Mouse (Mus musculus) layer of hippocampus, postnatal 25 days (tissue): ENCODE measurements around the gene Cnpy3. TPM values are rescaled to one million over a fixed set of nuclear protein-coding genes. Genes with fewer than 3 reads are reported as not detected.
A peak's percentile ranks its signal among the peaks of the same experiment; 100 is the strongest.
"Not testable (repeated sequence)": the region's sequence is repeated elsewhere in the genome, so short reads cannot be mapped to it uniquely, and the experiment has no call there.

ENCODE experiments used
- DNase-seq, 2 experiments: peaks; one replicate each; pipeline ENCODE4 v3.0.0; 2022; ENCODE audit warnings: mixed read lengths in 2 of 2, low spot score in 1 of 2; ENCODE audit errors: extremely low spot score in 1 of 2
- total RNA-seq, 2 experiments: library from RNA; stranded (reverse); gene quantifications; 2 replicates each; pipeline ENCODE4 v1.2.3; 2021

The Cnpy3 gene
- total RNA-seq, 2 experiments from 2014 or later, result 62.3 to 68.2 TPM

DNA sequence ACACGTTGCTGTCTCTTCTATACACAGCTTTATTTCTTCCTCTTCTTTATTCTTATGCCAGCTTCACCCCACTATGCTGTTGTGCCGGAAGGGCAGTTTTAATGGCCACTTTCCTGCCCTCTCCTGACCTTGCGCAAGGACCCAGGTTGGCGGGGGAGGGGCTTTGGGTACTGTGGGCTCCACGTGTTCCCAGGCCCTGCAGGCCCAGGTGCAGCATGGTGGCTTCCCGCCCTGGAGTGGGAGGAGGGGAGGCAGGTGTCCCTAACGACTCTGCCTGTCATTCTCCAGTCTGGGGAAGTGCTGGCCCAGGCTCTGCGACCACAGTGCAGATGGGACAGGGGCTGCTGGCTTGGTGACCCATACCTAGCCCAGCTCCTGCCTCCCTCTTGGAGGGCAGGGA lies 15.9 kb upstream of the Cnpy3 start:
- no peak for DNase-seq

- DNase-seq, result not testable (repeated sequence)
Measured at GRCm38 (mm10) chr17:46764916-46765315, 12.9 kb upstream of the Cnpy3 start.

- DNase-seq, result no peak
Measured at GRCm38 (mm10) chr17:46763544-46763943, 11.5 kb upstream of the Cnpy3 start, which contains the start of gene Ptcra. Gene Ptcra, minus strand, starts transcription at chr17:46763712.

DNA sequence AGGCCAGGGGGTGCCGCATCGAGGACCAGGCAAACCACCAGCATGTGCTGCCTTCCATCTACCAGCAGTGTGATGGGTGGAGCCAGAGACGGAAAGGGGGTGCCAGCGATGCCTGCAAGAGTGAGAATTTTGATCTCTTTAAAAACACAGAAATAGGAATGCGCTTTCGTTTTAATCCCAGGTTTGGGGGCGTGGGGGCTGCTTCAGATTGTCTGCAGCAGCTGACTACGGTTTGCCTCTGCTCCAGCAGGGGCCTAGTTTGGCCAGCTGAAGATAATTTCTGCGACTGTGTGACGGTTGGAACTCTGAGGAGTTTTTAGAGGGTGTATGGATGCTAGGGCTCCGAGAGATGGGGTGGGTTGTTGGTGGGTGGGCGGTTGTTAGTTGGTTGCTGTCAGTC lies 6.7 kb upstream of the Cnpy3 start:
- no peak for DNase-seq

DNA sequence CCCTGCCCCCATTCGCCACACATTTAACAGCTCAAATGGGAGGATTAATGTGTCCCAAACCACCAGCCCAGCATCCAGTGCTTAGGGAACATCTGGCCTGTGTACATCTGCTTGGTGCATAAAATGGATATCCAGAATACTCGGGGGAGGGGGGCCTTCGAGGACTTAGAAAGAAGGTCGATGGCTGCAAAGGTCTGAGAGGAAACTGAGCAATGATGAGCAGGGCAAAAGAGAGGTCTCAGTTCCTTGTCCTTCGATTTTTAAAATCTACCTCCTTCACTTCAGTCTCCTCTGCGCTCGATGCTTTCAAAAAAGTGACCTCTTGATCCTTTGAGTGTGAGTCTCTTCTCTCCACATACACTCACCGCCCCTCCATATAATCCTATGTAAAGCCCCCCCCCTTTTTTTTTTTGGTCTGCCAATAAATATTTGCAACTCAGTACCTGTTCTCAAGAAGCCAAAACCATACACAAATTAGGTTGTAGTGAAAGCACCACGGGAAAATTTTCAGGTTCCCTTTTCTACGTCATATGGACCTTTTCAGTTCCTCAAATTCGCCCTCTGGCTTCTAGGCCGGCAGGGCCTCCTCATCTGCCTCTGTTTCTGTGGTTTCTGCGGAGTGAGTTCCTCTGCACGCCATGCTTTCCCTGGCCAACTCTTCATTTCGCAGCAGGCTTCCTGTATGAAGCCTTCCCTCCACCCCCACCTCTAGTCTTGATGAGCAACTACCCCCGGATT lies 789 bp downstream of the Cnpy3 start:
- no peak for DNase-seq

DNA sequence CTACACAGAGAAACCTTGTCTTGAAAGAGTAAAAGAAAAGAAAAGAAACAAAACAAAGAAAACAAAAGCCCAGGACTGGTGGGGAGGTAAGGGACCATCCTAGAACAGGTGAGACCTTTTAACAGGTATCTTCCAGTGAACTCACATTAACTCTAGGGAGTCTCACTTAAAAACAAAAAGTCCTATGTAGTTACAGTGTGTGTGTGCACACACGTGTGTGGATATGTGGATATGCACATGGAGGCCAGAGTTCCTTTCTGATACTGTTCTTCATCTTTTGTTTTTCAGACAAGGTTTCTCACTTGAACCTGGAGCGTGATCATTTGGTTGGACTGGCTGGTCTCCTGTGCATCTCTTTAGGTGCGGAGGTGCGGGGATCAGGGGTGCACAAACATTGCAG lies 1.4 kb downstream of the Cnpy3 start:
- DNase-seq, result no peak

GRCm38 (mm10) chr17:46749282-46749681 lies 2.7 kb downstream of the Cnpy3 start:
- no peak for DNase-seq

- no peak for DNase-seq
Measured at GRCm38 (mm10) chr17:46747806-46748205, 4.2 kb downstream of the Cnpy3 start.

DNA sequence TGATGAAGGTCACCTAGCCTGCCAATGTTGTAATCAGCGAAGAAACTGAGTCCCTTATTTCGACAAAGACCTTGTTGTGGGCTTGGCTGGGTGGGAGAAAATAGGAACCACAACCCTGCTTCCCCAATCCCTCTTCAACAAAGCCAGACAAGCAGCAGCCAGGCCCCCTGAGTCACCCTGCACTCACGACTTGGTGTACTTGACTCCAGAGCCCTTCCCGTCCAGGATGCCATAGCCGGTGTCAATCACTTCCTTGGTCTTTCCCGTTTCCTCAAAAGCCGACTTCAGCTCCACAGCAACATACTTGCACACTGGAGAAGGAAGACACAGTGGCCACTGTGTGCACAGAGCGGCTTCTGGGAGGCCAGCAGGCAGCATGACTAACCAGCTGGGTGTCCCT lies 4.8 kb downstream of the Cnpy3 start:
- DNase-seq, result no peak

GRCm38 (mm10) chr17:46745506-46745905 lies 6.5 kb downstream of the Cnpy3 start:
- no peak for DNase-seq

GRCm38 (mm10) chr17:46742986-46743385 lies 9.0 kb downstream of the Cnpy3 start:
- no peak for DNase-seq

GRCm38 (mm10) chr17:46741305-46741704 lies 10.7 kb downstream of the Cnpy3 start:
- no peak for DNase-seq

GRCm38 (mm10) chr17:46736160-46736559 lies 15.9 kb downstream of the Cnpy3 start:
- DNase-seq, result peak in 1 of 2 experiments; percentile 50

DNA sequence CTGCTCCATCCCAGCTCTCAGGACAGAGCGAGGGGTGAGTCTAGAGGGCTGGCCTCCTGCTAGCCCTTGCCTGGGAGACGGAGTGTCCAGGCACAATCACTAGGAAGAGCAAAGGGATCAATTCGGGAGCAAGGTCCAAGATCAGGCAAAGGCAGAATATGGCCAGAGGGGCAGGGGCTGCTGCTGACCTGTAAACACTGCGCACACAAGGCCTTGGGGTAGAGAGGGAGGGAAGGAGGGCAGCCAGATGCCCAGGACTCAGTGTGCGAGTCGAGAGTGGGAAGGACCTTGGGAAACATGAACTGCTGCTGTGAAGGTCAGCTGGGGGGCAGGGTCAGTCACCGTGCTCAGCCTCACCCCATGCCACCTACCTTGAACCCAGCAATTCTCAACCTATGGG lies 16.7 kb downstream of the Cnpy3 start:
- no peak for DNase-seq

- no peak for DNase-seq
Measured at GRCm38 (mm10) chr17:46734055-46734454, 18.0 kb downstream of the Cnpy3 start.

DNA sequence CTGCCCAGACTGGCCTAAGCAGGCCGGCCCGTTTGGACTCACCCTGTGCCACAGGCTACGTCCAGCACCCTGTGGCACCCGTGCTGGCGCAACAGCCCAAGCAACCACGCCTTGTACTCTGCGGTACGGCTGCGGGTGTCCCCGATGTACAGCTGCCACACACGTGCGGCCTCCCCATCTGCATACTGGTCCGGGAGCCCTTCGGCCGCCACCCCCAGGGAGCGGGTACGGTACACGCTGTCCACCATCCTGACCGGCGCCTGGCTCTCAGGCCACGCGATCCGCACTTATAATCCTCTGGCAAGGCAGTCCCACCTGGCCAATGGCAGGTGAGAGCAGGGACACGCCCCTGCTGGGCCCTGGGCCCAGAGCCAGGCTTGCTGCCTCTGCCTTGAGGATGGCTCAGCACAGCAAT lies 23.1 kb downstream of the Cnpy3 start, which contains the start of gene Gnmt:
TSS of gene Gnmt (minus strand) at position 265 of the 415 bp plus-strand sequence.
- no peak for DNase-seq

- no peak for DNase-seq
Measured at GRCm38 (mm10) chr17:46728496-46728895, 23.5 kb downstream of the Cnpy3 start.

DNA sequence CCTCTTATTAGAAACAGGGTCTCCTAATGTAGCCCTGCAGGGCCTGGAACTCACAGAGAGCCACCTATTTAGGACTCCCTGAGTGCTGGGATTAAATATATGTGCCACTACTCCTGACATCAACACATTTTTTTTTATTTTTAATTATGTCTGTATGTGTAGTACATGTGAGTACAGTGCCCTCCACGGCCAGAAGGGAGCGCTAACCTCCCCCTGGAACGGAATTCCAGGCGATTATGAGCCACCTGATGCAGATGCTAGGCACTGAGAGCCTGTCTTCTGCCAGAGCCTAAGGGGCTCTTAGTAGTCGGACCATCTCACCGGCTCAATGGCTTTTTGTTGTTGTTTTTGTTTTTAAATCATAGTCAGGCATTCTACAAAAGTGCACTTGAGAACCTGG lies 24.0 kb downstream of the Cnpy3 start:
- DNase-seq, result peak in 1 of 2 experiments; percentile 31

DNA sequence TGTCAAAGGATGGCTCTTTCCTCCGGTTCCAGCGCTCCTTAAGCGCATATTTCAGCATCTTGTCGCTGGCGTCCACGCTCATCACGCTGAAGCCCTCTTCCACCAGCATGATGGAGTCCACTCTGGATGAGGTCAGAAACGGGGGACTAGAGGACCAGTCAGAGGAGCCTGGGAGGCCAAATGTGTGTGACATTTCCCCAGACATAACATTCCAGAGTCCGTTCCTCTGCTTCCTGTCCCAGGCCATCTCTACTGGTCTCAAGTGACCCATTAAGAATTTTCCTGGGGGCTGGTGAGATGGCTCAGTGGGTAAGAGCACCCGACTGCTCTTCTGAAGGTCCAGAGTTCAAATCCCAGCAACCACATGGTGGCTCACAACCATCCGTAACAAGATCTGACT lies 24.7 kb downstream of the Cnpy3 start:
- DNase-seq, result no peak

DNA sequence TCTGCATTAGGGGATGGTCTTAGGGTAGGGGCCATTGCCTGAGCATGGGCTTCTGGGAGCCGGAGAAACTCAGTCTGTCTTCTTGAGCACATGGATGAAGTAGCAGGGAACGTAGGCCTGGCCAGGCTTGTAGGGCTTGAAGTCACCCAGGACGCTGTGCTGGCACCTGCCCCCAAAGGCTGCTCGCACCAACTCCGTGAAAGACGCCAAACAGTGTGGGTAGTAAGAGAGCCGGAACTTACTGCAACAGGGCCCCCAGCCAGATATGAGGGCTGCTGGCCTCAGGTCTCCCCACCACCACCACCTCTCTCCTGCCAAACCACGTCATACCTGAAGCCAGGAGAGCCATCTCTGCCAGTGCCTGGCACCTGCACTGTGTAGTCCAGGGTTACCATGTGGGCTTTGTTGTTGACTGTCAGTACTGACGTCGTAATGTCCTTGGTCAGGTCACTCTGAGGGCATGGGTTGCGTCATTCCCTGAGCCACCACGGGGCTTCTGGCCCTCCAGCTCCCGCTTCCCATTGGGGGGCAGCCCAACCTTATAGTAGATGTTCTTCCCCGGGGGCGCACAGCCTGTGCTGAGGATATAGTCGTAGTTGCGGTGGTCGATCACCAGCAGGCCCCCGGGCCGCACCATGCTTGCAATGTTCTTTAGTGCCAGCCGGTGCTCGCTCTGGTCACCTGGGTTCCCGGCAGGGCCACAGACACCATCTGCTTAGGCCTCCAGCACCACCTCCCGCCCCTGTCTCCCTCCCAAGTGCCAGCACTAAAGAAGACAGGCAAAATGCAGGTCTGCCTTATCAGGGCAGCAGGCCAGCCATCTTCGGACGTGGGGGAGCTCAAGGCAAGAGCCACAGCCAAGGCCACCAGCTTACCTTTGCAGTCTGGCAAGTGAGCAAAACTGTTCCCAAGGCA lies 26.0 kb downstream of the Cnpy3 start:
- no peak for DNase-seq

DNA sequence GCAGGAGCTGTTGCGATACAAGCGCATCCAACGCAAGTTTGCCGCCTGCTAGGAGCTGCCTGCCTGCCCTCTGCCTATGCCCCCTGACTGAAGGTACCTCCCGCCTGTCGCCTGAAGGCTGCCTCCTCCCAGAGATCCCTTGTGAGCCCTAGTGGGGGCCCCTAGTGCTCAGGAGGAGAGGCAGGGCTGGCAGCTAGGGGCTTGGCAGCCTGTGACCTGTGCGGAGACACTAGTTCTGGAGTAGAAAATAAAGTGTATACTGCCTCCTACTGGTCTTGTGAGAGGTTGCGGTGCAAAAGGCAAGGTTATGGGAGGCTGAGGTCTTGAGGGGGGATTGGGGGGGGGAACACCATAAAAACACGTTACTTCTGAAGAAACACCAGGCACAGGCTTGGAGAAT lies 26.7 kb downstream of the Cnpy3 start:
- no peak for DNase-seq
